Mouse (Mus musculus): ENCODE measurements around the gene A430033K04Rik.

GRCm38 (mm10) chr5:138694036-138694435 lies 71.4 kb downstream of the A430033K04Rik start:
- TF ChIP-seq CTCF (IDR thresholded peaks at IDR 0.05; ENCODE audit: extremely low read depth, insufficient read depth, insufficient read length, insufficient replicate concordance) = no peak
- TF ChIP-seq POLR2A (IDR thresholded peaks at IDR 0.05; ENCODE audit: low read depth, low read length) = no peak

Data from spleen, adult 2 months (tissue).